Mouse (Mus musculus) telencephalon, adult 2 months (tissue): ENCODE results near the gene Cryzl2.

Experiments
- DNase-seq: peaks from one replicate; pipeline ENCODE4 v3.0.0-alpha.2; 2011; ENCODE audit warnings: low read depth, low spot score

Cryzl2 gene

GRCm38 (mm10) chr1:157443026-157443722 is 15.2 kb upstream of the Cryzl2 start:
- peak; percentile 68 for DNase-seq

- DNase-seq: peak; percentile 87
Observed at GRCm38 (mm10) chr1:157443723-157444561, 14.4 kb upstream of the Cryzl2 start.

- DNase-seq: no peak
Observed at GRCm38 (mm10) chr1:157444632-157445300, 13.6 kb upstream of the Cryzl2 start.

GRCm38 (mm10) chr1:157445398-157445910 is 12.9 kb upstream of the Cryzl2 start:
- no peak for DNase-seq

GRCm38 (mm10) chr1:157446325-157446724 is 12.1 kb upstream of the Cryzl2 start:
- DNase-seq: peak; percentile 71

GRCm38 (mm10) chr1:157447142-157447541 is 11.2 kb upstream of the Cryzl2 start:
- no peak for DNase-seq

- DNase-seq: no peak
Observed at GRCm38 (mm10) chr1:157448164-157448804, 10.1 kb upstream of the Cryzl2 start.

GRCm38 (mm10) chr1:157448805-157449188 is 9.6 kb upstream of the Cryzl2 start:
- no peak for DNase-seq

- no peak for DNase-seq
Observed at GRCm38 (mm10) chr1:157449532-157449931, 8.8 kb upstream of the Cryzl2 start.

GRCm38 (mm10) chr1:157449981-157450636 is 8.3 kb upstream of the Cryzl2 start:
- DNase-seq: no peak

- no peak for DNase-seq
Observed at GRCm38 (mm10) chr1:157452284-157452683, 6.1 kb upstream of the Cryzl2 start.

GRCm38 (mm10) chr1:157452759-157453549 is 5.4 kb upstream of the Cryzl2 start:
- DNase-seq: no peak

GRCm38 (mm10) chr1:157454876-157455275 is 3.5 kb upstream of the Cryzl2 start:
- no peak for DNase-seq

- no peak for DNase-seq
Observed at GRCm38 (mm10) chr1:157457789-157458188, 588 bp upstream of the Cryzl2 start.

GRCm38 (mm10) chr1:157459904-157460303 is 1.5 kb downstream of the Cryzl2 start:
- no peak for DNase-seq

- no peak for DNase-seq
Observed at GRCm38 (mm10) chr1:157461276-157461675, 2.9 kb downstream of the Cryzl2 start.

GRCm38 (mm10) chr1:157462336-157462735 is 4.0 kb downstream of the Cryzl2 start:
- no peak for DNase-seq

GRCm38 (mm10) chr1:157465194-157465593 is 6.8 kb downstream of the Cryzl2 start:
- DNase-seq: no peak

GRCm38 (mm10) chr1:157467866-157468265 is 9.5 kb downstream of the Cryzl2 start:
- no peak for DNase-seq

- peak; percentile 91 for DNase-seq
Observed at GRCm38 (mm10) chr1:157470761-157471386, 12.5 kb downstream of the Cryzl2 start.
